Mouse (Mus musculus) liver, embryonic 14.5 days (tissue): Measurements from ENCODE around the gene Gm10638.

Source experiments
- CTCF ChIP-seq: IDR thresholded peaks from 2 replicates; pipeline ENCODE4 v1.5.1; 2016; ENCODE audit warnings: antibody characterized with exemption, low read depth, control low read depth
- EP300 ChIP-seq: IDR thresholded peaks from 2 replicates; pipeline ENCODE4 v1.6.1; 2016; ENCODE audit warnings: antibody characterized with exemption, low read depth

DNA sequence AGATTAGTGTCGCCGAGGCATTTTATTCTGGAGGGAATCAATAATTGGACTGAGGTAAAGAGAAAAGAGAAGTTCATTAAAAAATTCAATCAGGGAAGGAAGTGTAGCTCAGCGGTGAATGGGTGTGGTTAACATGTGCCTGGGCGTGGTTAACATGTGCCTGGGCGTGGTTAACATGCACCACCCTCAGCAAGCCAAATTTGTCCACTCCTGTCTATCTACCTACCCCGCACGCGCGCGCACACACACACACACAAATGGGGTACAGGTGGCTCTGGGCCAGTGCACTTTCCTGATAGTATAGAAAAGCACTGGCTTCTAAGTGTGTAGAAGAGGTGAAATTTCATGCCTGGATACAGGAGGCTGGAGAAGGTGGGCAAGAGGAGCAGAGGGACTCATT is 19.7 kb downstream of the Gm10638 start:
- TF ChIP-seq EP300 = no peak
- TF ChIP-seq CTCF = no peak
